In genomic region chr11:37830975-37831374, GRCm38 (mm10) we compare ENCODE assay signal across 15 mouse cellular contexts.
"Had no signal": no experiment of that assay in that cellular context is flagged by ENCODE, and none has a peak within 500 bp of the region (broad histone marks: within the 10 kb centered on the region; RNA-seq: fewer than 3 reads in every experiment).

No protein-coding gene starts in this region.

- H3K27me3 ChIP-seq: neural tube, embryonic 12.5 days; stomach, embryonic 15.5 days had no signal

- H3K9me3 ChIP-seq: neural tube, embryonic 12.5 days; stomach, embryonic 15.5 days had no signal

- DNase-seq: right cerebral cortex, adult 18-20 months; right cerebral cortex, postnatal 14 days; right cerebral cortex, postnatal 25 days; right cerebral cortex, postnatal 4 days; spleen, adult 18-20 months; thymus, adult 18-20 months; thymus, adult 2 months; thymus, postnatal 14 days; thymus, postnatal 25 days; thymus, postnatal 36 days; thymus, postnatal 4 days had no signal

- H3K9ac ChIP-seq: neural tube, embryonic 12.5 days; stomach, embryonic 15.5 days had no signal

- H3K4me1 ChIP-seq: neural tube, embryonic 12.5 days; stomach, embryonic 15.5 days had no signal

- H3K36me3 ChIP-seq: neural tube, embryonic 12.5 days; stomach, embryonic 15.5 days had no signal

- H3K4me3 ChIP-seq: myocyte; neural tube, embryonic 12.5 days; stomach, embryonic 15.5 days had no signal

- H3K27ac ChIP-seq: neural tube, embryonic 12.5 days; stomach, embryonic 15.5 days; stomach, postnatal 0 days had no signal

- H3K4me2 ChIP-seq: neural tube, embryonic 12.5 days; stomach, embryonic 15.5 days had no signal
